Mouse (Mus musculus) liver, postnatal 0 days (tissue): ENCODE data around the gene Pear1. TPM values are rescaled to one million over a fixed set of nuclear protein-coding genes. Genes with fewer than 3 reads are reported as not detected.
A peak's percentile ranks its signal among the peaks of the same experiment; 100 is the strongest.

Source experiments
- ATAC-seq: fragments of 200-750 bp; cut with Nextera tagmentation; 2 replicates; pipeline ENCODE4 v1.8.0; 2017; ENCODE audit warnings: mild to moderate bottlenecking, moderate library complexity
- DNase-seq: peaks from one replicate; pipeline ENCODE4 v3.0.0-alpha.2; 2016
- H3K27ac ChIP-seq: fragments of 300-500 bp; sonication (generic); 2 replicates; pipeline ENCODE4 v1.5.1; 2014; ENCODE audit warnings: antibody characterized with exemption, moderate library complexity, mild to moderate bottlenecking, low read depth
- H3K27me3 ChIP-seq: fragments of 300-500 bp; sonication (generic); 2 replicates; pipeline ENCODE4 v1.6.1; 2014; ENCODE audit warnings: low read length, control low read depth, mixed read lengths; ENCODE audit not compliant: insufficient read depth
- H3K36me3 ChIP-seq: fragments of 300-500 bp; sonication (generic); replicated peaks from 2 replicates; pipeline ENCODE4 v1.6.1; 2014; ENCODE audit warnings: mild to moderate bottlenecking, control low read depth, low read length, moderate library complexity, mixed read lengths; ENCODE audit not compliant: insufficient read depth
- H3K4me1 ChIP-seq: fragments of 300-500 bp; sonication (generic); 2 replicates; pipeline ENCODE4 v1.6.1; 2014; ENCODE audit warnings: antibody characterized with exemption, mild to moderate bottlenecking, control low read depth; ENCODE audit not compliant: insufficient read depth
- H3K4me2 ChIP-seq: fragments of 300-500 bp; sonication (generic); 2 replicates; pipeline ENCODE4 v1.6.1; 2014; ENCODE audit warnings: low read depth, mild to moderate bottlenecking, low read length, moderate library complexity, mixed read lengths
- H3K4me3 ChIP-seq: fragments of 300-500 bp; sonication (generic); 2 replicates; pipeline ENCODE4 v1.5.1; 2014; ENCODE audit warnings: low read depth, low read length
- H3K9ac ChIP-seq: fragments of 300-500 bp; sonication (generic); replicated peaks from 2 replicates; pipeline ENCODE4 v1.6.1; 2014; ENCODE audit warnings: mild to moderate bottlenecking, moderate library complexity
- H3K9me3 ChIP-seq: fragments of 300-500 bp; sonication (generic); 2 replicates; pipeline ENCODE4 v1.6.1; 2016; ENCODE audit warnings: mild to moderate bottlenecking, control low read depth, low read length, mixed read lengths
- CTCF ChIP-seq: sonication (generic); IDR thresholded peaks from 2 replicates; pipeline ENCODE4 v1.5.1; 2016; ENCODE audit warnings: antibody characterized with exemption, low read depth
- EP300 ChIP-seq: IDR thresholded peaks from 2 replicates; pipeline ENCODE4 v1.6.1; 2016; ENCODE audit warnings: antibody characterized with exemption, low read depth, mild to moderate bottlenecking
- WGBS: fragments of 180-500 bp; shearing (Covaris S2); extraction: QIAGEN DNeasy Blood & Tissue Kit; methylation state at CpG from one replicate; pipeline ENCODE4 v1.1.7; 2014; ENCODE audit not compliant: insufficient replicate concordance; 5-methylcytosine and 5-hydroxymethylcytosine counted together
- polyA plus RNA-seq: library from polyadenylated mRNA; unstranded; fragments of >200 nt; fragmentation: Nextera tagmentation; extraction: Ambion mirVana; gene quantifications from 2 replicates; pipeline ENCODE4 v1.2.1, GENCODE M21; 2015

Pear1 gene
- polyA plus RNA-seq, 1 experiment from 2014 or later: 5.1 TPM

- DNase-seq (no peak), ATAC-seq (no peak)
- no peak for TF ChIP-seq EP300
- no peak for TF ChIP-seq CTCF
- H3K9me3 ChIP-seq: no peaks in the 10 kb centered on the region
- peak within 1 kb of the TSS; percentile 40 for H3K4me2 ChIP-seq
- no peak within 1 kb of the TSS for H3K9ac ChIP-seq
- H3K27ac ChIP-seq: no peak within 1 kb of the TSS
- peaks cover 12% of the 10 kb centered on the region for H3K4me1 ChIP-seq
- WGBS: 1% methylated on average over 29 of the region's 29 CpGs
- no peak within 1 kb of the TSS; the same call in 1 of the 2 replicates for H3K4me3 ChIP-seq
- H3K36me3 ChIP-seq: no peaks in the 10 kb centered on the region
- peaks cover 91% of the 10 kb centered on the region for H3K27me3 ChIP-seq
Measured at GRCm38 (mm10) chr3:87796736-87797334, 27.3 kb downstream of the Pear1 start, which contains the start of gene Insrr. Insrr (plus strand) TSS chr3:87796951.

GRCm38 (mm10) chr3:87795336-87796277, 28.5 kb downstream of the Pear1 start:
- peak overlapping the region; percentile 3; the same call in 1 of the 2 replicates for H3K4me3 ChIP-seq
- 13% methylated on average over 33 of the region's 33 CpGs for WGBS
- DNase-seq: peak; percentile 71
- H3K4me2 ChIP-seq: peak overlapping the region; percentile 39
- no peaks in the 10 kb centered on the region for H3K36me3 ChIP-seq
- TF ChIP-seq CTCF (peak; percentile 74), EP300 (no peak)
- no peaks in the 10 kb centered on the region for H3K9me3 ChIP-seq
- peak; percentile 64; the same call in 1 of the 2 replicates for ATAC-seq
- H3K9ac ChIP-seq: no peak overlapping the region
- peaks cover 92% of the 10 kb centered on the region for H3K27me3 ChIP-seq
- H3K4me1 ChIP-seq: peaks cover 12% of the 10 kb centered on the region
- no peak overlapping the region for H3K27ac ChIP-seq

- no peak for TF ChIP-seq CTCF
- no peak for TF ChIP-seq EP300
- H3K27me3 ChIP-seq: peaks cover 88% of the 10 kb centered on the region
- H3K4me2 ChIP-seq: peak within 1 kb of the TSS; percentile 39
- no peak within 1 kb of the TSS for H3K9ac ChIP-seq
- WGBS: 1% methylated on average over 36 of the region's 47 CpGs
- DNase-seq: peak; percentile 28
- H3K4me3 ChIP-seq: peak within 1 kb of the TSS; percentile 3; the same call in 1 of the 2 replicates
- H3K27ac ChIP-seq: no peak within 1 kb of the TSS
- no peaks in the 10 kb centered on the region for H3K36me3 ChIP-seq
- H3K9me3 ChIP-seq: no peaks in the 10 kb centered on the region
- peak; percentile 78 for ATAC-seq
- peaks cover 12% of the 10 kb centered on the region for H3K4me1 ChIP-seq
Measured at GRCm38 (mm10) chr3:87794922-87795325, 29.2 kb downstream of the Pear1 start, which contains the start of gene Ntrk1. Ntrk1 (minus strand) TSS chr3:87795162.

DNA sequence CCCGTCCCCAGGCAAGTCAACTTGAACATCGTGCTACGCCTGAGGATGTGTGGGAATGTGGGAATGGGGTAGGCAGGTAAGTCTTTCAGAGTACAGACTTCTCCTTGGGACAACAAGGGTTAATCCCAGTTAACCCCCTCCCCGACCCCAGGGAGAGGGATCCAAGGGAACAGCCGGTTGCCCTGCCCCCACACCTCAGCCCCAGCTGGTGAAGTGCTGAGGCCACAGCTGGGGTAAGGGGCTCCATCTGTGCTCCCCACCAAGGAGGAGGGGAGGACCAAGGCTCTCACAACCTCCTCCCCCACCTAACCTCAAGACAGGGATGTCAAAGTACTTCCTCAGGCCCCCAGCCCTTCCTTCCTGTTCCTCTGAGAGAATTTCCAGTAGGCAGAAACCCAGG, 34.3 kb downstream of the Pear1 start:
- Histone ChIP-seq H3K9ac (no peak overlapping the region), H3K4me2 (no peak overlapping the region), H3K27ac (no peak overlapping the region), H3K27me3 (peaks cover 37% of the 10 kb centered on the region), H3K4me3 (no peak overlapping the region), H3K36me3 (no peaks in the 10 kb centered on the region), H3K4me1 (peaks cover 2% of the 10 kb centered on the region; the same call in 1 of the 2 replicates), H3K9me3 (no peaks in the 10 kb centered on the region)
- ATAC-seq: no peak
- DNase-seq: no peak
- 42% methylated on average over 5 of the region's 5 CpGs for WGBS
- no peak for TF ChIP-seq CTCF
- TF ChIP-seq EP300: no peak

- Histone ChIP-seq H3K9me3 (no peaks in the 10 kb centered on the region), H3K4me3 (no peak overlapping the region), H3K27me3 (peaks cover 32% of the 10 kb centered on the region), H3K27ac (no peak overlapping the region), H3K4me2 (no peak overlapping the region), H3K4me1 (no peaks in the 10 kb centered on the region), H3K9ac (no peak overlapping the region), H3K36me3 (no peaks in the 10 kb centered on the region)
- ATAC-seq (no peak), DNase-seq (no peak)
- 55% methylated on average over 1 of the region's 1 CpGs for WGBS
- TF ChIP-seq EP300 (no peak), CTCF (no peak)
Measured at GRCm38 (mm10) chr3:87789248-87789647, 34.9 kb downstream of the Pear1 start.

GRCm38 (mm10) chr3:87785626-87786214, 38.4 kb downstream of the Pear1 start:
- TF ChIP-seq CTCF: no peak
- TF ChIP-seq EP300: no peak
- Histone ChIP-seq H3K4me2 (no peak overlapping the region), H3K27me3 (peaks cover 3% of the 10 kb centered on the region; the same call in 1 of the 2 replicates), H3K9ac (no peak overlapping the region), H3K9me3 (no peaks in the 10 kb centered on the region), H3K27ac (no peak overlapping the region), H3K36me3 (no peaks in the 10 kb centered on the region), H3K4me1 (no peaks in the 10 kb centered on the region), H3K4me3 (no peak overlapping the region)
- no peak for ATAC-seq
- no peak for DNase-seq
- 57% methylated on average over 6 of the region's 6 CpGs for WGBS
